14 mouse cellular contexts compared by ENCODE assay signal in genomic region chr6:128996768-128997442, GRCm38 (mm10). TPM values are rescaled to one million over a fixed set of nuclear protein-coding genes. Genes with fewer than 3 reads are reported as not detected.
DNase-seq lines count a peak whose midpoint lies in the region; ATAC-seq and TF ChIP-seq lines count a peak whose summit lies in the region.
"Had no signal": no experiment of that assay in that cellular context is flagged by ENCODE, and none has a peak within 500 bp of the region (broad histone marks: within the 10 kb centered on the region; RNA-seq: fewer than 3 reads in every experiment).

No protein-coding gene starts in this region.

- H3K27me3 ChIP-seq in heart, embryonic 12.5 days (replicated peaks), result no peaks in the 10 kb centered on the region
- no peaks in the 10 kb centered on the region for H3K27me3 ChIP-seq in intestine, embryonic 16.5 days (replicated peaks; ENCODE audit: control insufficient read depth, insufficient read depth, low read length)
- no peaks in the 10 kb centered on the region for H3K27me3 ChIP-seq in liver, embryonic 16.5 days (ENCODE audit: control insufficient read depth, insufficient read depth, low read depth, low read length)
- H3K27me3 ChIP-seq: limb, embryonic 13.5 days; Patski had no signal

- no peak for TF ChIP-seq CTCF in layer of hippocampus, adult 2 months (conservative IDR thresholded peaks at IDR 0.05)

- H3K9me3 ChIP-seq in heart, embryonic 12.5 days (replicated peaks), result no peaks in the 10 kb centered on the region
- no peaks in the 10 kb centered on the region for H3K9me3 ChIP-seq in intestine, embryonic 16.5 days (ENCODE audit: control insufficient read depth, low read length)
- no peaks in the 10 kb centered on the region for H3K9me3 ChIP-seq in liver, embryonic 16.5 days (replicated peaks; ENCODE audit: control insufficient read depth, low read length)
- H3K9me3 ChIP-seq: limb, embryonic 13.5 days had no signal

- H3K27ac ChIP-seq in heart, embryonic 12.5 days (ENCODE audit: poor library complexity, severe bottlenecking), result no peak overlapping the region
- peak overlapping the region; percentile 87 for H3K27ac ChIP-seq in intestine, embryonic 16.5 days (ENCODE audit: low read length)
- no peak overlapping the region for H3K27ac ChIP-seq in liver, embryonic 16.5 days (ENCODE audit: low read length)
- H3K27ac ChIP-seq in layer of hippocampus, adult 2 months, result no peak overlapping the region
- H3K27ac ChIP-seq: limb, embryonic 13.5 days had no signal

- H3K4me3 ChIP-seq in heart, embryonic 12.5 days, result no peak overlapping the region
- peak overlapping the region; percentile 1; the same call in 1 of the 2 replicates for H3K4me3 ChIP-seq in intestine, embryonic 16.5 days (ENCODE audit: low read length)
- H3K4me3 ChIP-seq in liver, embryonic 16.5 days (ENCODE audit: low read depth, low read length), result peak overlapping the region; percentile 43
- H3K4me3 ChIP-seq in layer of hippocampus, adult 2 months, result no peak overlapping the region
- H3K4me3 ChIP-seq: limb, embryonic 13.5 days had no signal

- peaks cover 8% of the 10 kb centered on the region; the same call in 1 of the 2 replicates for H3K4me1 ChIP-seq in heart, embryonic 12.5 days (replicated peaks)
- peaks cover 7% of the 10 kb centered on the region; the same call in 1 of the 2 replicates for H3K4me1 ChIP-seq in intestine, embryonic 16.5 days (ENCODE audit: control insufficient read depth, insufficient read depth, low read length)
- peaks cover 7% of the 10 kb centered on the region for H3K4me1 ChIP-seq in liver, embryonic 16.5 days (ENCODE audit: control insufficient read depth, low read depth, low read length)

- no peak for DNase-seq in heart, adult 9 months (ENCODE audit: low spot score in 2 of 2)
- peak; percentile 59 for DNase-seq in A20 (ENCODE audit: low read depth, low spot score)
- DNase-seq in layer of hippocampus, adult 2 months (ENCODE audit: low spot score in 2 of 2), result no peak
- DNase-seq in gastrocnemius, postnatal 36 days, result no peak
- DNase-seq: cerebellum, postnatal 14 days; heart, postnatal 14 days; layer of hippocampus, adult 9-11 months; thymus, adult 18-20 months had no signal

- intact Hi-C loops in gastrocnemius, postnatal 36 days (cut with DNase I), result no loop called here

- 0 out of 2 replicates have a peak overlapping the region, but pooled peaks have one; percentile 18 for H3K4me2 ChIP-seq in heart, embryonic 12.5 days
- peak overlapping the region; percentile 24 for H3K4me2 ChIP-seq in intestine, embryonic 16.5 days (ENCODE audit: low read depth, low read length)
- peak overlapping the region; percentile 47 for H3K4me2 ChIP-seq in liver, embryonic 16.5 days (ENCODE audit: low read depth, low read length)
- H3K4me2 ChIP-seq: limb, embryonic 13.5 days had no signal

- H3K36me3 ChIP-seq in heart, embryonic 12.5 days, result no peaks in the 10 kb centered on the region
- H3K36me3 ChIP-seq in intestine, embryonic 16.5 days (ENCODE audit: control insufficient read depth, insufficient read depth, low read length), result no peaks in the 10 kb centered on the region
- no peaks in the 10 kb centered on the region for H3K36me3 ChIP-seq in liver, embryonic 16.5 days (ENCODE audit: control insufficient read depth, insufficient read depth)
- H3K36me3 ChIP-seq: limb, embryonic 13.5 days had no signal

- 69% methylated on average over 13 of the region's 13 CpGs for WGBS in heart, embryonic 12.5 days
- 61% methylated on average over 13 of the region's 13 CpGs for WGBS in intestine, embryonic 16.5 days
- 39% methylated on average over 13 of the region's 13 CpGs for WGBS in liver, embryonic 16.5 days (ENCODE audit: insufficient replicate concordance)

- no peak for ATAC-seq in heart, embryonic 12.5 days (ENCODE audit: insufficient number of reproducible peaks, low FRiP score)
- no peak for ATAC-seq in intestine, embryonic 16.5 days
- peak; percentile 70 for ATAC-seq in liver, embryonic 16.5 days (ENCODE audit: low read depth)
- no peak for ATAC-seq in activated CD4-positive, CD25-positive, alpha-beta regulatory T cell, adult 4 months
- ATAC-seq: Patski had no signal

- H3K9ac ChIP-seq in heart, embryonic 12.5 days, result no peak overlapping the region
- no peak overlapping the region for H3K9ac ChIP-seq in intestine, embryonic 16.5 days (ENCODE audit: low read depth, low read length)
- peak overlapping the region; percentile 23 for H3K9ac ChIP-seq in liver, embryonic 16.5 days (ENCODE audit: low read depth, low read length)
- H3K9ac ChIP-seq: limb, embryonic 13.5 days had no signal

RNA-seq across cellular contexts. Expression of gene Klrb1f, which starts 48.8 kb away (rescaled TPM):
- not detected in 2 replicates for polyA plus RNA-seq in heart, embryonic 12.5 days (2016; fragmentation: Nextera tagmentation; extraction: Ambion mirVana)
- polyA plus RNA-seq in intestine, embryonic 16.5 days (2015; fragmentation: Nextera tagmentation; extraction: Ambion mirVana), result 0.46 and 0.75 TPM in 2 replicates
- 0.45 and 0.50 TPM in 2 replicates for polyA plus RNA-seq in liver, embryonic 16.5 days (2015; fragmentation: Nextera tagmentation; extraction: Ambion mirVana)
- not detected for total RNA-seq in layer of hippocampus, adult 2 months (2021)
- not detected for total RNA-seq in gastrocnemius, postnatal 36 days (2021)
- 1 to 10 TPM; 4.8 to 5.5 TPM for polyA plus RNA-seq in activated CD4-positive, CD25-positive, alpha-beta regulatory T cell, adult 4 months (2017; shearing (Covaris generic))
- polyA plus RNA-seq: limb, embryonic 13.5 days; Patski had no signal

Comparison
In these comparisons a context has a peak if more than half of its experiments do, and no peak if none do; other contexts are left out.
1. H3K4me3 ChIP-seq: peak in intestine, embryonic 16.5 days (single experiment) and liver, embryonic 16.5 days (single experiment); none in heart, embryonic 12.5 days (single experiment) and layer of hippocampus, adult 2 months (single experiment).
2. Peak in every context shown above with its lines, with median percentiles within 50 percentile points of each other: H3K4me2 ChIP-seq.